Mouse (Mus musculus): Measurements from ENCODE around the gene Tcerg1l. TPM values are rescaled to one million over a fixed set of nuclear protein-coding genes. Genes with fewer than 3 reads are reported as not detected.

The Tcerg1l gene
- polyA plus RNA-seq, 1 experiment from 2014 or later: 28.4 TPM

DNA sequence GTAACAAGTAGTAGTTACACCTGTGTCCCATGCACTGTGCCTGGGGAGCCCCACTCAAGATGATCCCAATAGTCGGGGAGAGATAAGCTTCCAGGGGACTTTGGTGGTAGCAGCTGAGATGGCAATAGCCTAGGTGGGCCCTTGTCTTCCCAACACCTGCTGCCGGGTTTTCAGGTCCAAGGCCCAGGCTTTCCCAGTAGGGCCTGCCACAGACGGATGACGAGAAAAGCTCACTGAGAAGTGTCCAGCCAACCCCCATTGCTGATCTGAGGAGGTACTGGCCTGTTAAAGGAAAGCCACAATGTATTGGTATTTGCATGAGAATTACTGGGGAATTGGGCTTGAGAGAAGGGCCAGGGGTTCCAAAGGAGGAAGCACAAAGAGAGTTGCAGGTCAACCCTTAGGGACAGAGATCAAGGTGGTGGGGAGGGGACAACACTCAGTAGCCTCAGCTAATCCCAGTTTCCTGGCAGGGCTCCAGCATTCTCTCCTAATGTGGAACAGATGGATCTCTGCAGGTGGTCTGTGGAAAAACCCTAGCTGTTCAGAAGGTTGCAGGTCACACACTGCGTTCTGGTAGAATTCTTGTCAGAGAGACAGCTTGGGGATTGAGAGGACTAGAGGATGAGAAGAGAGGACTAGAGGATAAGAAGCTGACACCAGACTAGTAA lies 129.4 kb downstream of the Tcerg1l start:
- Histone ChIP-seq H3K9ac (no peak overlapping the region), H3K4me2 (no peak overlapping the region), H3K27ac (no peak overlapping the region), H3K27me3 (replicated peaks) (no peaks in the 10 kb centered on the region), H3K36me3 (replicated peaks) (no peaks in the 10 kb centered on the region), H3K4me1 (peaks cover 5% of the 10 kb centered on the region), H3K4me3 (no peak overlapping the region), H3K9me3 (no peaks in the 10 kb centered on the region)
- 45% methylated on average over 5 of the region's 5 CpGs for WGBS
- ATAC-seq (replicated peaks): no peak

DNA sequence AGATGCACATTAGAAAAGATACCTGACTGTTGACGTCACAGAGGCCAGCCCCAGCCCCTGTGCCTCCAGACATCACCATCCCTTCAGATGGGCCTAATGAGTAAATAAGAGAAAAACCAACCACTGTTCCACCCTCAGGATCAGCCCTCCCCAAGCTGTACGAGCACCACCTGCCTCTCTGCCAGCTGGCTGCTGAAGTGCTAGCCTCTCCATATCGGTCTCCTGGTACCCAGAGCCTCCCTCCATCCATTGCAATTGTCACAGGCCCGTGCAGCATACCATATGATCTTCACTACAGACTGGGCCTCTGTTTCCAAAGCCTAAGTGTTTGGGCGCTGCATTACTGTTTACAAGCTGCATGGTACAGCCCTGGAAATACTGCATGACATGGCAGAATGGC lies 148.9 kb downstream of the Tcerg1l start:
- no peak overlapping the region for H3K4me2 ChIP-seq
- H3K36me3 ChIP-seq (replicated peaks): no peaks in the 10 kb centered on the region
- no peaks in the 10 kb centered on the region for H3K4me1 ChIP-seq
- no peaks in the 10 kb centered on the region for H3K27me3 ChIP-seq (replicated peaks)
- H3K9me3 ChIP-seq: no peaks in the 10 kb centered on the region
- no peak for ATAC-seq (replicated peaks)
- H3K9ac ChIP-seq: no peak overlapping the region
- 87% methylated on average over 5 of the region's 5 CpGs for WGBS
- H3K4me3 ChIP-seq: no peak overlapping the region
- no peak overlapping the region for H3K27ac ChIP-seq

DNA sequence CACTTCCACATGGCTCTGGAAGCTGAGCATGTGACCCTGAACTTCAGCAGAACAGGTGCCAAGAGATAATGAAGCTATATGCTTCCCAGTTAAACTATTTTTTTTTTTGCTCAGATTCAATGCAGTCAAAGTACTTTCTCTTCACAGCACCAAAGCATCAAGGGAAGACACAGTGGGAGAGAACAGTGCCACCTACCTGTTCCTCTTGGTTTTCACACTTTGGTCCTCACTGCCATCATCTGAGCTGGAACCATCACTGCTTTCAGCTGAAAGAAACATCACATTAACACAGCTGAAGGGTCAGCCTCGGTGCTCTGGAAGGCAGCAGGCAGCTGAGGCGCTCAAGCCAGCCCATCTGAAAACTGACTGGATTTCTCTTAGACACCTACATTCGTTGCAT lies 149.4 kb downstream of the Tcerg1l start:
- Histone ChIP-seq H3K9ac (no peak overlapping the region), H3K9me3 (no peaks in the 10 kb centered on the region), H3K27me3 (replicated peaks) (no peaks in the 10 kb centered on the region), H3K4me3 (no peak overlapping the region), H3K36me3 (replicated peaks) (no peaks in the 10 kb centered on the region), H3K27ac (no peak overlapping the region), H3K4me2 (no peak overlapping the region), H3K4me1 (no peaks in the 10 kb centered on the region)
- no peak for ATAC-seq (replicated peaks)
- 76% methylated on average over 3 of the region's 3 CpGs for WGBS

DNA sequence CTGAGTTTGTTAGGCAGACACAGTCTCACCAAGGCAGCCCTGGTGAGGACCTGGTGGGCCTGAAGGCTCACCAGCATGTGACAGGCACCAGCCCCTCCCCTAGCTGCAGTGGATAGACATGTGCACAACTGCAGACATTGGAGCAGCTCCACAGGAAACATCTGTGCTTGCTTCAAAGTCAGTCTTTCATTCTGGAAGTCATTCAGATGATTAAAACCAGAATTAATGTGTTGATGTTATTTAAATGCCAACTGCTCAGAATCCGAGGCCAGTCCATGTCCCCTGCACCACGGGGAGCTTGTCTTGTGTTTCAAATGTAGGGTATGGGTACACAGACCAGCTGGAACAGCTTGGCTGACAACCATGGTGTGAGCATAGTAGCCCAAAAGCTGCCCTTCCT lies 150.8 kb downstream of the Tcerg1l start:
- H3K9me3 ChIP-seq: no peaks in the 10 kb centered on the region
- WGBS: 47% methylated on average over 2 of the region's 2 CpGs

DNA sequence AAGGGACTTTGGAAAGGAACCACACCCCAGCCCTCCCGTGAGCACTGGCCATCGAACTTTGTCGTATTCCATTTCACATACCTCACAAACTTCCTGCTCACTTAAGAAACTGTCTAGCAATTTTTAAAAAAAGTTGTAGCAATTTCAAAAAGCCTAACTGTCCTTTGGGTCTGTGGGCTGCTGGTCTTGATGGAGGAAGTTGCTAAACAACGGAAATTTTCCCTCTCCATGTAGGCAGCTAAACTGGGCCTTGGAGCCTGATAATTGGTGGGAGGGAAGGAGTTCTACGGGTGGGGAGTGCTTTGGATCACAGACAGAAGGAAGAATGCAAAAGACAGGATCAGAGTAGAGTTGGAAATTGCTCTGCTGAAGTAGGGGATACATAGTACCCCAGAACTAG lies 155.3 kb downstream of the Tcerg1l start:
- no peak overlapping the region for H3K9ac ChIP-seq
- no peak overlapping the region for H3K27ac ChIP-seq
- no peak overlapping the region for H3K4me3 ChIP-seq
- no peaks in the 10 kb centered on the region for H3K9me3 ChIP-seq
- H3K36me3 ChIP-seq (replicated peaks): no peaks in the 10 kb centered on the region
- 92% methylated on average over 5 of the region's 5 CpGs for WGBS
- H3K4me1 ChIP-seq: no peaks in the 10 kb centered on the region
- H3K4me2 ChIP-seq: no peak overlapping the region
- no peak for ATAC-seq (replicated peaks)
- H3K27me3 ChIP-seq (replicated peaks): no peaks in the 10 kb centered on the region

More for the DNA sequence above, 150.8 kb downstream of the Tcerg1l start:
- H3K4me2 ChIP-seq: no peak overlapping the region
- no peaks in the 10 kb centered on the region for H3K27me3 ChIP-seq (replicated peaks)
- no peak overlapping the region for H3K27ac ChIP-seq
- ATAC-seq (replicated peaks): no peak
- no peak overlapping the region for H3K4me3 ChIP-seq
- no peaks in the 10 kb centered on the region for H3K36me3 ChIP-seq (replicated peaks)
- no peaks in the 10 kb centered on the region for H3K4me1 ChIP-seq
- H3K9ac ChIP-seq: no peak overlapping the region

DNA sequence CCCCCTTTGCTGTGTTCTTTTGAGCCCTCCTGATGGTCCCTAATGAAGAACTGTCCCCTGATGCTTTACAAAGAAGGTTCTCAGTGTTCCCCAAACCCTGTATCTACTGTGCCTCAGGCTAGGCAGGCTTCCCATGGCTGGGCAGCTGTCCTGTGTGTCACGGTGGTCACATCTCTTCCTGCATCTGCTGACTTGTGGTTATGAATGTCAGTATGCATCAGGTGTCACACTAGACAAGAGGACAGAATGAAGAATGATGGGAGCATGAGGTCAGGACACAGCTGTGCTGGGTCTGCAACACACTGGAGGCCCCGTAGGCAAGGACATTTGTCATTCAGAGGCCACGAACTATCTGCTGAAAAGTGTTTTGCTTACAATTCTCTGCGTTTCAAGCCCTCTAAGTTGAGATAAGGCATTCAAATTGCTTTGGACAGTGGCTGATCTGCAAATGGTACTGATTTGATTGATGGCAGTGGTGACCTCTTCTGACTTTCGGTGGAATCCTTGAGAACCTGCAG lies 159.8 kb downstream of the Tcerg1l start:
- WGBS: 84% methylated on average over 5 of the region's 5 CpGs

DNA sequence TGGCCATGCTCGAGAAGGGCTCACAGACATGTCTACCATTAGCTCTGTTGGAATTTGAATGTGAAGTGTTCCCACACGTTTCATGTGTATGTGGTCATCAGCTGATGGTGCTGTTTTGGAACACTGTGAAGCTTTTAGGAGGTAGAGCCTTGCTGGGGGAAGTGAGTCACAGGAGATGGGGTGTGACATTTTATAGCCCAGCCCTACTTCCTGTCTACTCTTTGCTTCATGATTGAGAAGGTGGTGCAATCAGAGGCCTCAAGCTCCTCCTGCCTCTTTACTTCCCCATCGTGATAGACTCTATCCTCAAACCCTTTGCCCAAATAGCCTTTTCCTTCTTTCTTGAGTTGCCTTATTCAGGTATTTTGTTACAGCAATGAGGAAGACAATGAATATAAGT lies 173.3 kb downstream of the Tcerg1l start:
- Histone ChIP-seq H3K9me3 (no peaks in the 10 kb centered on the region), H3K4me3 (no peak overlapping the region), H3K36me3 (replicated peaks) (no peaks in the 10 kb centered on the region), H3K4me1 (peaks cover 8% of the 10 kb centered on the region; the same call in 1 of the 2 replicates), H3K27me3 (replicated peaks) (no peaks in the 10 kb centered on the region), H3K27ac (no peak overlapping the region), H3K9ac (no peak overlapping the region), H3K4me2 (no peak overlapping the region)
- ATAC-seq (replicated peaks): no peak
- WGBS: 90% methylated on average over 3 of the region's 3 CpGs

More for the DNA sequence above, 159.8 kb downstream of the Tcerg1l start:
- Histone ChIP-seq H3K9ac (no peak overlapping the region), H3K9me3 (no peaks in the 10 kb centered on the region), H3K27ac (no peak overlapping the region), H3K4me1 (no peaks in the 10 kb centered on the region), H3K4me2 (no peak overlapping the region), H3K4me3 (no peak overlapping the region), H3K27me3 (replicated peaks) (no peaks in the 10 kb centered on the region), H3K36me3 (replicated peaks) (no peaks in the 10 kb centered on the region)
- ATAC-seq (replicated peaks): no peak

DNA sequence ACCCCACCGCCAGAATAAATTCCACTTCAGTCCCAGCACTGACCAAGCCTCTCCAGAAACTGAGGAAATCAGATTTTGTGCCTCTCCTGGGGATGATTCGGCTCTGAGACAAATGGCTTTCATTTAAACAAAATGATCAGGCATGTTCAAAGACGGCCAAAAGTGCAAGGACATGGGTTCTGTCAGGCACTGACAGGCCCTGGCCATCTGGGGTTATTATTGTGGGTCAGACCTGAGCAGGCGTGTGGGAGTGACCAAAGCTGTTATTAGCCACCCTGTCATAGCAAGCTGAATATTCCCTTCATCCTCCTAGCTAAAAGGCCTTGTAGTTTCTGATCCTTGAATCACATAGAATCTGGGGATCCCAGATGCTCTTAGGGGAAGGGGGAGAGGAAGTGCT lies 174.6 kb downstream of the Tcerg1l start:
- Histone ChIP-seq H3K9me3 (no peaks in the 10 kb centered on the region), H3K4me1 (peaks cover 8% of the 10 kb centered on the region; the same call in 1 of the 2 replicates), H3K9ac (no peak overlapping the region), H3K36me3 (replicated peaks) (no peaks in the 10 kb centered on the region), H3K4me3 (no peak overlapping the region), H3K27ac (no peak overlapping the region), H3K4me2 (no peak overlapping the region), H3K27me3 (replicated peaks) (no peaks in the 10 kb centered on the region)
- no peak for ATAC-seq (replicated peaks)
- 81% methylated on average over 4 of the region's 4 CpGs for WGBS

DNA sequence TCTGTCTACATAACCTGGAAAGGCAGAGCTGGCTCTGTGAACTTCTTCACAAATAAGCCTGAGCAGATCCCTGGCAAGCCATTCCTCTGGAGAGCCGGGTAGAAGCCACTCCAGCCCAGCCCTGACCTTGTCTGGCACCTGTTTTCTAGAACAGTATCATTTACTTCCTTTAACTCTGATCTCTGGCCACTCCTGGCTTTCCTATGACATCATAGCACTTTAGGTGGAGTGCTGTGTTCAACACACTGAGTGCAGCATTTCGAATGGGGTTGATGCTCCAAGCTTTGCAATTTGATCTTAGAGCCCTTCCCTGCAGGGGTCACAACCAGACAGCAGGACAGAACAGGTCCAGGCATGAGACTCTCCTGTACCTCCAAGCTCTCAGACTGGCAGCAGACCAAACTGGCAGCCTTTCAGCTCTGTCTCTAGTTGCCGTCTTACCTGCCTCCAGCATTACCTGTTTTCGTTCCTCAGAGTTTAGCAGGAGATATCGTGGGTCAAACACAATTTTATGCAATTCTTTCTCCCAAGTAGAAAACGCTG lies 179.9 kb downstream of the Tcerg1l start:
- no peak overlapping the region for H3K9ac ChIP-seq
- no peaks in the 10 kb centered on the region for H3K36me3 ChIP-seq (replicated peaks)
- H3K9me3 ChIP-seq: no peaks in the 10 kb centered on the region
- no peaks in the 10 kb centered on the region for H3K27me3 ChIP-seq (replicated peaks)
- no peak overlapping the region for H3K4me2 ChIP-seq
- 77% methylated on average over 6 of the region's 6 CpGs for WGBS
- no peak overlapping the region for H3K27ac ChIP-seq
- H3K4me1 ChIP-seq: peaks cover 14% of the 10 kb centered on the region
- ATAC-seq (replicated peaks): no peak
- H3K4me3 ChIP-seq: no peak overlapping the region

DNA sequence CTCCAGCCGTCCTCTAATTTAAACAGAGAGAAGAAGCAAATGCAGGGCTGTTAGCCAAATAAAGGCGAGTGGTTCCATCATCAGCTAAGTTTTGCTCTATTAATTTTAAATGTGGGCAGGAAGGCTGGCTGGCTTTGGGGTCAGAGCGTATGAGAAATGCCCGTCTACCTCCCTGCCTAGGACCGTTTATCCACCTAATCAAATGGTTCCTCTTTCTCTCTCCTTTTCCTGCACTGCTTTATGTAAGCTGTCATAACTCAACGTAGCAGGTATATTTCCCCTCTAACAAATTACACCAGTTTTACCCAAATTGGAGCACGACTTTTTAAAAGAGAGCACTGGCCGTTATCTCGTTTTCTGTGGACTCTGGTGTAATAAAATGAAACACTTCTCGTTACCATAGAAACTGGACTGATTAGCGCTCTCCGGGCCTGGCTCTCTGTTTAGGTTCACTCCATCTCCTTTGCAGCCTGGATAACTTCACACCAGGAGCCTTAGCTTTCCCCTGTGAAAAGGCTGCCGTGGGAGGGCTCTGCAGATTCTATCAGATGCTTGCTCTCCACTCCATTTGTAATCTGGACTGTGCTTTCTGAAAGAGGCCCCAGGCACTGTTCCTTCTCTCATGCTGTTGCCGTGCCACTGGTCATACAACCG lies 182.2 kb downstream of the Tcerg1l start:
- Histone ChIP-seq H3K4me3 (no peak overlapping the region), H3K4me1 (peaks cover 14% of the 10 kb centered on the region), H3K9ac (no peak overlapping the region), H3K27me3 (replicated peaks) (no peaks in the 10 kb centered on the region), H3K4me2 (no peak overlapping the region; the same call in 1 of the 2 replicates), H3K27ac (peak overlapping the region; percentile 62), H3K36me3 (replicated peaks) (no peaks in the 10 kb centered on the region), H3K9me3 (no peaks in the 10 kb centered on the region)
- ATAC-seq (replicated peaks): peak; percentile 69; the same call in 1 of the 2 replicates
- WGBS: 40% methylated on average over 15 of the region's 15 CpGs

DNA sequence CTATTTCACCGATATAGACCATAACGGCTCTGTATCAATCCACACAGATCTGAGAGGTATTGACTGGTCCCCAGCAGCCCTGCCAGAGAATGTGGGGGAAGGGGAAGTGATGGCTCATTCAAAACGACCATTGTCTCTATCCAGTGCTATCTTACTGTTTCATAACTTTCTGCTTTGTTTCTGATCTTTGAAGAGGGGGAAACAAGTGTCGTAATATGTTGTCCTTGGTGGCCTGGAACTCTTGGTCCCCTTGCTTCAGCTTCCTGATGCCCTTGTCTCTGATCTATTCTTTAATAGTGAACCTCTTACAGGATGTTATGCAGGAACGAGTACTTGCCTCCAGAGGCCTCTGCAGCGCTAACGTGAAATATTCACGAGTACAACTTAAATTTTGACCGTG lies 182.8 kb downstream of the Tcerg1l start:
- Histone ChIP-seq H3K36me3 (replicated peaks) (no peaks in the 10 kb centered on the region), H3K4me1 (peaks cover 14% of the 10 kb centered on the region), H3K27me3 (replicated peaks) (no peaks in the 10 kb centered on the region), H3K9me3 (no peaks in the 10 kb centered on the region), H3K4me2 (no peak overlapping the region), H3K4me3 (no peak overlapping the region), H3K27ac (peak overlapping the region; percentile 62), H3K9ac (no peak overlapping the region)
- no peak for ATAC-seq (replicated peaks)
- 68% methylated on average over 9 of the region's 9 CpGs for WGBS

DNA sequence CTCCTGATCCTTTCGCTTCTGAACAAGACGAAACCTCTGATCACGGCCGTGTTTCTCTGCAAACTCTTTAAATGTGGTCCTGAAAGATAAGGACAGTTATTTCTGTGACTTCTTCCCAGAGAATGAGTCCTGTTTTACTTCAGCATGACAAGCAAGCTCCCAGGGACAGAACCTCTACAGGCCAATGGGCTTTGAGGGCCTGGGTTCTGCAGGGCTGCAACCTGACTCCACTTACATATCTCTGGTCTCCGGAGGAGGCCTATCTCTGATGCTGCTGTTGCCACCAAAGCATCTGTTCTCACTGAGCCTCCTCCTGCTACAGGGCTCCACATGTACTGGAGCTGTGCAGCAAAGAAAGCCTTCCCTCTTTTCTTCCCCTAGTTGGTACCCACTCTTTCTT lies 187.8 kb downstream of the Tcerg1l start:
- H3K27ac ChIP-seq: no peak overlapping the region
- no peaks in the 10 kb centered on the region for H3K4me1 ChIP-seq
- H3K27me3 ChIP-seq (replicated peaks): no peaks in the 10 kb centered on the region
- no peaks in the 10 kb centered on the region for H3K36me3 ChIP-seq (replicated peaks)
- H3K4me2 ChIP-seq: no peak overlapping the region
- H3K9me3 ChIP-seq: no peaks in the 10 kb centered on the region
- ATAC-seq (replicated peaks): no peak
- H3K9ac ChIP-seq: no peak overlapping the region
- 82% methylated on average over 5 of the region's 5 CpGs for WGBS
- no peak overlapping the region for H3K4me3 ChIP-seq
